Mouse (Mus musculus): ENCODE measurements around the gene Tanc1. TPM values are rescaled to one million over a fixed set of nuclear protein-coding genes. Genes with fewer than 3 reads are reported as not detected.

The Tanc1 gene
- polyA plus RNA-seq, 1 experiment from 2014 or later = 52.3 TPM

DNA sequence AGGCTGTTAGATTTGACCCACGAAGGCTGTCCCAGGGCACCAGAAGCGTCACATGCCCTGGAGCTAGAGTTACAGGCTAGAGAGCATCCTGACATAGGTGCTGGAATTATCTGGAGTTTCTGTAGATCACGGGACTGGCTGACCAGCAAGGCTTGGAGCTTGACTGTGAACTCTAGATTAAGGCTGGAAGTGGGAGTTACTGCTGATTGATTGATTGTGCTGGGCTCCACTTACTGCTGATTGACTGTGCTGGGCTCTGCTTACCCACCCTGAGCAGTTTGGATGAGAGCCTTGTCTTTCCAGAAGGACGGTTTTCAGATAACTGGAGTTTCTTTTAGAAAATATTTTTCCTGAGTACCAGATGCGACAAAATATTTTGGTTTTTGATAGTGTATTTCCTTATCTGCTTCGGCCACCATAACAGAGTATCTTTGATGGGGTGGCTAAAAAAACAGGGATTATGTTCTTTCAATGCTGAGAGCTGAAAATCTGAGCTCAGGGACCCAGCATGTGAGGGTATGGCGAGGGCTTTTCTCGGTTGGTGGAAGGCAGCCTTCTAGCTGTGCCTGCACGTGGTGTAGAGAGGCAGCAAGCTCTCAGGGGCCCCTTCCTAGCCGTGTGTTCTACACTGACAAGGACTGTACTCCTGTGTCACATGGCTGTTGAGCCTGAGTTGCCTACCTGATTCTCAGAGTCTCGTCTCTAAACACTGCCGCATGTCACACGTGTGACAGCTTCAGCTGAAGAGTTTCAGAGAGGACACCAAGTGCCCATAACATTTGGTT lies 96.3 kb downstream of the Tanc1 start:
- H3K27me3 ChIP-seq (ENCODE audit: insufficient read depth, low read length) = no peaks in the 10 kb centered on the region
- WGBS = 54% methylated on average over 13 of the region's 13 CpGs
- H3K4me3 ChIP-seq (ENCODE audit: low read length) = no peak overlapping the region
- no peak overlapping the region for H3K4me2 ChIP-seq (replicated peaks; ENCODE audit: low read depth, low read length)
- H3K27ac ChIP-seq (ENCODE audit: low read length) = no peak overlapping the region; the same call in 1 of the 2 replicates
- no peak overlapping the region for H3K9ac ChIP-seq (replicated peaks; ENCODE audit: low read length)
- no peaks in the 10 kb centered on the region for H3K9me3 ChIP-seq (ENCODE audit: low read length)
- H3K36me3 ChIP-seq (ENCODE audit: insufficient read depth, low read length) = peaks cover 11% of the 10 kb centered on the region; the same call in 1 of the 2 replicates
- 0 out of 2 replicates have a peak, but pooled peaks have one; percentile 55 for ATAC-seq (ENCODE audit: low FRiP score, low TSS enrichment)
- H3K4me1 ChIP-seq (ENCODE audit: insufficient read depth, low read length) = peaks cover 13% of the 10 kb centered on the region

DNA sequence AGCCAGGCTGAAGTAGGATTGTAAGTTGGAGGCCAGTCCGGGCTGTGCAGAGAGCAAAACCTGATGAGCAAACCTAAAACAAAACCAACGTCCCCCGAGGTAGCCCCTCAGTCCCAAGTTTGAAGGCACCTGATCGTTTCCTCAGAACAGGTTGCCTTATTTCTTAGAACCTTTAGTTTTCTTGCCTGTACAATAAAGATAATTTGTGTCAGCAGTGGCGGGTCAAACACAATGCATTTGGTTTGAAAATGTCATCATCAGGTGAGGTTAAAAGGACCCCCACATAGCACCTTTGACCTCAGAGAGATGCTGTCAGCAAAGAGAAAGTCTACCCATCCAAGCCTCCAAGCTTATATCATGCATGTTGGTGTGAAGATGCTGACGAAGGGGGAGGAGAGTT lies 98.9 kb downstream of the Tanc1 start:
- WGBS = 77% methylated on average over 6 of the region's 6 CpGs
- no peaks in the 10 kb centered on the region for H3K9me3 ChIP-seq (ENCODE audit: low read length)
- peaks cover 32% of the 10 kb centered on the region for H3K4me1 ChIP-seq (ENCODE audit: insufficient read depth, low read length)

DNA sequence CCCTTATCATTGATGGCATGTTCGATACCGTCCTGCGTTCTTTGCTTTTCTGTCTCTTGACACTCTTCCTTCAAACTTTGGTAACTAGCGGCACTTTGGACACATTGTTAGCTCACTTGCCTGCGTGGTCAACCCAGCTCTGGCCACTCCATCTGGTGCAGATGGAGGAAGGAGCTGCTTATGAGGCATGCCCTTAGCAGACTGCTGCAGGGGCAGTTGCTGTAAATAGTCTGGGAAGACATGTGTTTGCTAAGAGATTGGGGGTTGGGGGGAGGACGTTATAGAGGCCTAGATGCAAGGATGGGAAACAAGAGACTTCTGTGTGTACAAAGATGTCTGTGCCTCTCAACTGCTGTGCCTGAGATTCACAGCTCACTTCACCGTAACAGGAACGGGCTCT lies 100.2 kb downstream of the Tanc1 start:
- Histone ChIP-seq H3K9me3 (ENCODE audit: low read length) (no peaks in the 10 kb centered on the region), H3K27me3 (ENCODE audit: insufficient read depth, low read length) (no peaks in the 10 kb centered on the region), H3K36me3 (ENCODE audit: insufficient read depth, low read length) (no peaks in the 10 kb centered on the region), H3K4me2 (replicated peaks; ENCODE audit: low read depth, low read length) (no peak overlapping the region), H3K4me1 (ENCODE audit: insufficient read depth, low read length) (peaks cover 35% of the 10 kb centered on the region), H3K27ac (ENCODE audit: low read length) (no peak overlapping the region), H3K9ac (replicated peaks; ENCODE audit: low read length) (no peak overlapping the region), H3K4me3 (ENCODE audit: low read length) (no peak overlapping the region)
- no peak for ATAC-seq (ENCODE audit: low FRiP score, low TSS enrichment)
- 80% methylated on average over 8 of the region's 8 CpGs for WGBS

More for the DNA sequence above, 98.9 kb downstream of the Tanc1 start:
- Histone ChIP-seq H3K4me3 (ENCODE audit: low read length) (no peak overlapping the region), H3K27me3 (ENCODE audit: insufficient read depth, low read length) (no peaks in the 10 kb centered on the region), H3K9ac (replicated peaks; ENCODE audit: low read length) (no peak overlapping the region), H3K4me2 (replicated peaks; ENCODE audit: low read depth, low read length) (no peak overlapping the region), H3K36me3 (ENCODE audit: insufficient read depth, low read length) (peaks cover 5% of the 10 kb centered on the region; the same call in 1 of the 2 replicates), H3K27ac (ENCODE audit: low read length) (no peak overlapping the region)
- ATAC-seq (ENCODE audit: low FRiP score, low TSS enrichment) = no peak

DNA sequence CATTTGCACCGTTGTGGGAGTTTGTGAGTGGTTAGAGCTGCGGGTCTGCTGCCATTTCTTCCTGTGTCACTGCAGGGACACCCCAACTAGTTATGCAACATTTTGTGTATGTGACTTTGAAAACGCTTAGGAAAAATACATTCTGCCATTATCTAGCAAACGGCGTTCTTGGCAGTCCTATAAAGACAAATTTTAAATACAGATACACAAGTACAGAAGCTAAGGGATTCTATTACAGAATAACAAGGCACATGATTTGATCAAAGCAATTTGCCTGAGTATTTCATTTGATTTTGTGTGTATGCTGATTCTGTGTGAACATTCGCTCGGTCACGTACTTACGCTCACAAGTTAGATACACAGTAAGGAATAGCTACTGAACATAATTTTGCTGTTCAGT lies 100.6 kb downstream of the Tanc1 start:
- Histone ChIP-seq H3K27me3 (ENCODE audit: insufficient read depth, low read length) (no peaks in the 10 kb centered on the region), H3K9me3 (ENCODE audit: low read length) (no peaks in the 10 kb centered on the region), H3K4me3 (ENCODE audit: low read length) (no peak overlapping the region), H3K4me1 (ENCODE audit: insufficient read depth, low read length) (peaks cover 36% of the 10 kb centered on the region), H3K9ac (replicated peaks; ENCODE audit: low read length) (no peak overlapping the region), H3K27ac (ENCODE audit: low read length) (no peak overlapping the region), H3K4me2 (replicated peaks; ENCODE audit: low read depth, low read length) (no peak overlapping the region), H3K36me3 (ENCODE audit: insufficient read depth, low read length) (no peaks in the 10 kb centered on the region)
- 86% methylated on average over 9 of the region's 9 CpGs for WGBS
- no peak for ATAC-seq (ENCODE audit: low FRiP score, low TSS enrichment)

DNA sequence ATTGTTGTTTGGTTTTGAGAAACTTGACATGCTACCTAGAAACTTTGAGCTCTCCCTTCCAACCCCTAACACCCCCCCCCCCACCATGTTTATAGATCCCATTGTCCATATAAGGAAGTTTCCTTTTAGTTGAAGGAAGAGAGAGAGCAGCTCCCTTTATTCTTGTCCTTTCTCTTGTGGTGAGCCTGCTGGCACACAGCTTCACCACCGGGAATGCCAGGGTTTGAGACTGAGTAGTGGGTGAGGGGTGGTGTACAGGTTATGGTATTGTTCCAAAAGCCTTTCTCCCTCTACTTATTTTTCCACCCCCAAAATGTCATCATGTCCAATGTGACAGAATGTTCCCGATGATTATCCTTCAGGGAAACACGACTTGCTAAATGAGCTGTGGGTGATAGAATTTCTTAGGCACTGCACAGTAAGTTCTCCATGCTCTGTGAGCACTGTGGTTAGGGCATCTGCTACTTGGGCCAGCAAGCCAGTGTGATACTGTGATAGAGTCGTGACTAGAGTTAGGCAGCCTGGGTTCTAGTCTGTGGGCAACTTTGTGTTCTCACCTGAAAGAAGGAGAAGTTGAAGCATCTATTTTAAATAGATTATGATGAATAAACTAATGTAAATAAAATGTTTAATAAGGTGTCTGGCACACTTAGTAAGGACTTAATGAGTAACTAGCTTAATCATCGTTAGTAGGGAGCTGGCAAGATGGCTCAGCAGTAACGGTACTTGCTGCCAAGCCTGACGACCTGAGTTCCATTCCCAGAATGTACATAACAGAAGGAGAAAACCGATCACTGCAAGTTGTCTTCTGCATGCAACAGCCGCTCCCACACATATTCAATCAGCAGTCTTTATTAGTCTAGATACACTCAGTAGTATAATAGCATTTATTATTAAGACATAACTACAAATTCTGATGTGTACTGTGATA lies 102.0 kb downstream of the Tanc1 start:
- Histone ChIP-seq H3K27me3 (ENCODE audit: insufficient read depth, low read length) (no peaks in the 10 kb centered on the region), H3K36me3 (ENCODE audit: insufficient read depth, low read length) (no peaks in the 10 kb centered on the region), H3K9me3 (ENCODE audit: low read length) (no peaks in the 10 kb centered on the region), H3K4me1 (ENCODE audit: insufficient read depth, low read length) (peaks cover 35% of the 10 kb centered on the region), H3K27ac (ENCODE audit: low read length) (peak overlapping the region; percentile 30; the same call in 1 of the 2 replicates), H3K4me2 (replicated peaks; ENCODE audit: low read depth, low read length) (no peak overlapping the region), H3K9ac (replicated peaks; ENCODE audit: low read length) (no peak overlapping the region), H3K4me3 (ENCODE audit: low read length) (no peak overlapping the region)
- no peak for ATAC-seq (ENCODE audit: low FRiP score, low TSS enrichment)
- 62% methylated on average over 9 of the region's 9 CpGs for WGBS

DNA sequence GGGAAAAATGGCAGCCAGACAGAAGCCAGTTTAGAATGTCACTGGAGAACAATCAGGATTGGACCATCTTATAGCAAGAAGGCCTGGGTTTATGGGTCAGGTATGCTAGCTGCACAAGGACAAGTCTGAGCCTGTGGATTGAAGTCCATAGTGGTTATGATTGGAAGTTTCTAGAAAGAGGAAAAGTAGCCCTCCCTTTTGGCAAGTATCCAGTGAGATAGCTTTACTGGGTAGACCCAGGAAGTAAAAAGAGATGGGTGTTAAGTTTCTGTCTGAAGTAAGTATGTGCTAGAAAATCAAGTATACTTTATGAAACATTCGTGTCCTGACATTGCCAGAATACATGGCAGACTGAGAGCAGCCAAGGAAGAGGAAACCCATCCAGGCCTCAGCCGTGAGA lies 103.2 kb downstream of the Tanc1 start:
- no peaks in the 10 kb centered on the region for H3K27me3 ChIP-seq (ENCODE audit: insufficient read depth, low read length)
- no peak overlapping the region for H3K4me3 ChIP-seq (ENCODE audit: low read length)
- ATAC-seq (ENCODE audit: low FRiP score, low TSS enrichment) = no peak
- 87% methylated on average over 2 of the region's 2 CpGs for WGBS
- no peak overlapping the region for H3K4me2 ChIP-seq (replicated peaks; ENCODE audit: low read depth, low read length)
- no peaks in the 10 kb centered on the region for H3K36me3 ChIP-seq (ENCODE audit: insufficient read depth, low read length)
- no peak overlapping the region for H3K9ac ChIP-seq (replicated peaks; ENCODE audit: low read length)
- H3K4me1 ChIP-seq (ENCODE audit: insufficient read depth, low read length) = peaks cover 42% of the 10 kb centered on the region
- H3K27ac ChIP-seq (ENCODE audit: low read length) = no peak overlapping the region
- H3K9me3 ChIP-seq (ENCODE audit: low read length) = no peaks in the 10 kb centered on the region

DNA sequence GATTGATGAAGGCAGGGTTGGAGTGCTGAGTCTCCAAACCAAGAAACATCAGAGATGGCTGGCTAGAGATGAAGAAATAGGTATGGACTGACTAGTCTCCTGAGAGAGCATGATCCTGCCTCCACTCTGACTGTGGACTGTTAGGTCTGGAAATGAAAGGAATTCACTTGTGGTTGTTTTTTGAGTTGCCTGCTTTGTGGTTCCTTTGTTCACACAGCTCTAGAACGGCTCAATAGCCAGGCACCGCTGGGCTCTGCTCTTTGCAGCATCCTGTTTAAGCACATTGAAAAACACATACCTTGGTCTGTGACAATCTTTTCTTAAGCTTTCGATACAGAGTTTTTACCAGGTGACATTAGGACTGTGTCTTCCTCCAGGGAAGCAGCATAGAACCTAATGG lies 104.6 kb downstream of the Tanc1 start:
- H3K4me1 ChIP-seq (ENCODE audit: insufficient read depth, low read length) = peaks cover 49% of the 10 kb centered on the region
- no peak overlapping the region for H3K4me2 ChIP-seq (replicated peaks; ENCODE audit: low read depth, low read length)
- ATAC-seq (ENCODE audit: low FRiP score, low TSS enrichment) = no peak
- H3K9me3 ChIP-seq (ENCODE audit: low read length) = no peaks in the 10 kb centered on the region
- no peaks in the 10 kb centered on the region for H3K36me3 ChIP-seq (ENCODE audit: insufficient read depth, low read length)
- no peaks in the 10 kb centered on the region for H3K27me3 ChIP-seq (ENCODE audit: insufficient read depth, low read length)
- no peak overlapping the region for H3K27ac ChIP-seq (ENCODE audit: low read length)
- no peak overlapping the region for H3K4me3 ChIP-seq (ENCODE audit: low read length)
- WGBS = 67% methylated on average over 3 of the region's 3 CpGs
- no peak overlapping the region for H3K9ac ChIP-seq (replicated peaks; ENCODE audit: low read length)

DNA sequence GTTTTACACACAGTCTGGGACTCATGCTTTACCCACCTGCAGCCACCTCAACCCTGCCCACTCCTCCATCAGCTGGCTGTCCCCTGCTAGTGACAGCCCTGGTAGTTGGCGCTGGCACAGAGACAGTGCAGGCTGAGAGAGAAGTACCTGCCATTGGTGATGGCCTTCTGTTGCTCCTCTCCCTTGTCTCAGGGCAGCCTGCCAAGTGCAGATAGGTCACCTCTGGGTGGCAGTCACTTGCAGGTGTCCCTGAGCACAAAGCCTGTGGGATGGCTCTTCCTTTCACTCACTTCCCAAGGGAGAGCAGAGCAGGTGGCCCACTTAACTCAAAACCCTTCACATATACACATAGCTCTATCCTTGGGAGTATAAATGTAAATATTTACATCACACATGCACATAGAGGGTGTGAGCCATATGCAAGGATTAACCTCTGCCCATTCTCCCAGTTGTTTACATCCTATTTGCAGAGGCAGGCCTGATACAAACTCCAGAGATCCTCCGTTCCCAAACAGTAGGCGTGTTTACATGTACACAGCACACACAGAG lies 106.0 kb downstream of the Tanc1 start:
- H3K36me3 ChIP-seq (ENCODE audit: insufficient read depth, low read length) = no peaks in the 10 kb centered on the region
- no peak overlapping the region for H3K9ac ChIP-seq (replicated peaks; ENCODE audit: low read length)
- no peak overlapping the region for H3K4me3 ChIP-seq (ENCODE audit: low read length)
- H3K9me3 ChIP-seq (ENCODE audit: low read length) = no peaks in the 10 kb centered on the region
- no peaks in the 10 kb centered on the region for H3K27me3 ChIP-seq (ENCODE audit: insufficient read depth, low read length)
- no peak for ATAC-seq (ENCODE audit: low FRiP score, low TSS enrichment)
- no peak overlapping the region for H3K4me2 ChIP-seq (replicated peaks; ENCODE audit: low read depth, low read length)
- peaks cover 63% of the 10 kb centered on the region for H3K4me1 ChIP-seq (ENCODE audit: insufficient read depth, low read length)
- WGBS = 93% methylated on average over 3 of the region's 3 CpGs
- H3K27ac ChIP-seq (ENCODE audit: low read length) = no peak overlapping the region

DNA sequence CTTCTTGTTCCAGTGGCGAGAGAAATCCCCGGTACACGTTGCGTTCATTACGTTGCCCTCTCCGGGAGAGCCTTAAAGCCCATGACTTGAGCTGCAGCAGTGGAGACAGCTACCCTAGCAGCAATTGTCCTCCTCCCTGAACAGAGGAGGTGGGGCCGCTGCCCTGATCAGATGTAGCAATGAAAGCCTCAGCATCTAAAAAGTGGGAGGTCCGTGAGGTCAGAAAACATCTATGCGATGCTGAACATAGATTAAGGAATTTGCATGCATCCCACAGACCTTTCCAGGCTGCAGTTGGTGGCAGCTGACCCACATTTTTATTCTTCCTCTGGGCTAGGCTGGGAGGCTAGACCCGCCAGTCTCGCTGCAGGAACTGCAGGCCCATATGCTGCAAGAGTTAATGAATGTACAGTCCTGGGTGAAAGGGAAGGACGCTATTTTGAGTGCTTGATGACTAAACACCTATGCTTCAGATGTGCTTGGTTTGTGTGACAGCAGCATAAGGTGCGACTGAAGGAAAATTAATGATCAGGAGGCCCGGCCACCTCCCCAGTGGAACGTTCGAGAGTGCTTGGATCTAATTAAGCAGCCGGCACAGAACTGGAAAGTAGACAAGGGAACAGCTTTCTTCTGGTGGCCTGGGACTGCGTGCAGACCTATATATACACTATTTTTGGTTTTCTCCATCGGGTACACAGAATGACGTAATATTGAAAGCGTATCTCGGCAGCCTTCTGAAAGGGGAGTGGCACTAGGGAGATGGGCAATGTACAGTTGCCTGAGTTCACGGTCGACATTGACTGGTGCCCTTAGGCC lies 107.0 kb downstream of the Tanc1 start:
- H3K27ac ChIP-seq (ENCODE audit: low read length) = peak overlapping the region; percentile 34; the same call in 1 of the 2 replicates
- WGBS = 60% methylated on average over 24 of the region's 24 CpGs
- H3K9me3 ChIP-seq (ENCODE audit: low read length) = no peaks in the 10 kb centered on the region
- ATAC-seq (ENCODE audit: low FRiP score, low TSS enrichment) = no peak
- H3K36me3 ChIP-seq (ENCODE audit: insufficient read depth, low read length) = no peaks in the 10 kb centered on the region
- H3K27me3 ChIP-seq (ENCODE audit: insufficient read depth, low read length) = no peaks in the 10 kb centered on the region
- H3K9ac ChIP-seq (replicated peaks; ENCODE audit: low read length) = no peak overlapping the region
- H3K4me2 ChIP-seq (replicated peaks; ENCODE audit: low read depth, low read length) = no peak overlapping the region
- H3K4me3 ChIP-seq (ENCODE audit: low read length) = no peak overlapping the region
- H3K4me1 ChIP-seq (ENCODE audit: insufficient read depth, low read length) = peaks cover 60% of the 10 kb centered on the region

Data from kidney, embryonic 16.5 days (tissue).